Mouse (Mus musculus) MEL (cell line): ENCODE measurements around the gene Pnpla3. TPM values are rescaled to one million over a fixed set of nuclear protein-coding genes. Genes with fewer than 3 reads are reported as not detected.
A peak's percentile ranks its signal among the peaks of the same experiment; 100 is the strongest.

Source experiments
- DNase-seq: peaks from one replicate; pipeline ENCODE4 v3.0.0; 2011; ENCODE audit warnings: low read depth, low spot score
- H3K27ac ChIP-seq: 2 replicates; pipeline ENCODE4 v1.5.1; 2012; ENCODE audit warnings: low read depth, mild to moderate bottlenecking, control low read depth, low read length, moderate library complexity; ENCODE audit not compliant: control insufficient read depth
- H3K27me3 ChIP-seq, 2 experiments: fragments of 150-350 bp in 1 of 2; sonication (generic) in 1 of 2; 2 replicates each; pipeline ENCODE4 v1.6.1; 2012; ENCODE audit warnings: low read length in 2 of 2, mild to moderate bottlenecking in 2 of 2, improper control_type of control experiment in 1 of 2, moderate library complexity in 1 of 2; ENCODE audit not compliant: insufficient read depth in 2 of 2, control insufficient read depth in 1 of 2
- H3K36me3 ChIP-seq, 2 experiments: 2 replicates each; pipeline ENCODE4 v1.6.1; 2012 to 2014; ENCODE audit warnings: low read length in 2 of 2, improper control_type of control experiment in 1 of 2, inconsistent platforms in 1 of 2, mild to moderate bottlenecking in 1 of 2; ENCODE audit not compliant: insufficient read depth in 2 of 2, control insufficient read depth in 1 of 2
- H3K4me1 ChIP-seq, 2 experiments: fragments of 150-350 bp in 1 of 2; sonication (generic) in 1 of 2; 2 replicates each; pipeline ENCODE4 v1.6.1; 2012; ENCODE audit warnings: low read length in 2 of 2, improper control_type of control experiment in 1 of 2, mild to moderate bottlenecking in 1 of 2; ENCODE audit not compliant: insufficient read depth in 2 of 2, control insufficient read depth in 1 of 2
- H3K4me3 ChIP-seq, 2 experiments: fragments of 150-350 bp in 1 of 2; sonication (generic) in 1 of 2; 2 replicates each; pipeline ENCODE4 v1.5.1; 2012; ENCODE audit warnings: low read depth in 2 of 2, low read length in 2 of 2, mild to moderate bottlenecking in 2 of 2, moderate library complexity in 2 of 2, control low read depth in 1 of 2, improper control_type of control experiment in 1 of 2; ENCODE audit not compliant: control insufficient read depth in 1 of 2, insufficient read depth in 1 of 2
- H3K79me2 ChIP-seq: 2 replicates; pipeline ENCODE4 v1.6.1; 2012; ENCODE audit warnings: mild to moderate bottlenecking, low read length, moderate library complexity; ENCODE audit not compliant: control insufficient read depth, poor library complexity, insufficient read depth
- H3K9ac ChIP-seq: 2 replicates; pipeline ENCODE4 v1.6.1; 2012; ENCODE audit warnings: low read depth, mild to moderate bottlenecking, control low read depth, low read length, moderate library complexity; ENCODE audit not compliant: control insufficient read depth, poor library complexity, severe bottlenecking
- H3K9me3 ChIP-seq: fragments of 150-350 bp; sonication (generic); replicated peaks from 2 replicates; pipeline ENCODE4 v1.6.1; 2012; ENCODE audit warnings: mild to moderate bottlenecking, low read length, improper control_type of control experiment, moderate library complexity; ENCODE audit not compliant: insufficient read depth
- BHLHE40 ChIP-seq: IDR thresholded peaks from 2 replicates; pipeline ENCODE4 v1.6.1; 2012; ENCODE audit warnings: low read depth, mild to moderate bottlenecking, inconsistent platforms, low read length, improper control_type of control experiment, borderline replicate concordance
- CHD2 ChIP-seq: IDR thresholded peaks from 2 replicates; pipeline ENCODE4 v1.6.1; 2011; ENCODE audit warnings: low read length, improper control_type of control experiment
- GABPA ChIP-seq: IDR thresholded peaks from 2 replicates; pipeline ENCODE4 v1.6.1; 2012; ENCODE audit warnings: low read depth, mild to moderate bottlenecking, inconsistent platforms, low read length, improper control_type of control experiment, moderate library complexity
- GATA1 ChIP-seq: IDR thresholded peaks from 2 replicates; pipeline ENCODE4 v1.6.1; 2011; ENCODE audit warnings: low read depth, low read length, improper control_type of control experiment
- JUND ChIP-seq: IDR thresholded peaks from 2 replicates; pipeline ENCODE4 v1.6.1; 2011; ENCODE audit warnings: low read depth, mild to moderate bottlenecking, improper control_type of control experiment, low read length
- KAT2A ChIP-seq: conservative IDR thresholded peaks from 2 replicates; pipeline ENCODE4 v1.6.1; 2012; ENCODE audit warnings: low read depth, low read length, improper control_type of control experiment, inconsistent platforms
- MAZ ChIP-seq: IDR thresholded peaks from 2 replicates; pipeline ENCODE4 v1.6.1; 2012; ENCODE audit warnings: low read depth, mild to moderate bottlenecking, inconsistent platforms, low read length, improper control_type of control experiment
- MEF2A ChIP-seq: IDR thresholded peaks from 2 replicates; pipeline ENCODE4 v1.6.1; 2014; ENCODE audit warnings: low read depth, mild to moderate bottlenecking, inconsistent platforms, low read length, improper control_type of control experiment; ENCODE audit not compliant: poor library complexity, insufficient replicate concordance, severe bottlenecking; ENCODE audit errors: extremely low read depth
- POLR2AphosphoS2 ChIP-seq: IDR thresholded peaks from 2 replicates; pipeline ENCODE4 v1.6.1; 2011; ENCODE audit warnings: low read length, improper control_type of control experiment
- SIN3A ChIP-seq: IDR thresholded peaks from 2 replicates; pipeline ENCODE4 v1.6.1; 2012; ENCODE audit warnings: low read length, improper control_type of control experiment, inconsistent platforms
- SMC3 ChIP-seq: IDR thresholded peaks from 2 replicates; pipeline ENCODE4 v1.6.1; 2011; ENCODE audit warnings: low read depth, low read length, improper control_type of control experiment
- ZMIZ1 ChIP-seq: IDR thresholded peaks from 2 replicates; pipeline ENCODE4 v1.6.1; 2012; ENCODE audit warnings: low read depth, mild to moderate bottlenecking, inconsistent platforms, low read length, improper control_type of control experiment, moderate library complexity
- ZNF384 ChIP-seq: IDR thresholded peaks from 2 replicates; pipeline ENCODE4 v1.6.1; 2012; ENCODE audit warnings: low read depth, mild to moderate bottlenecking, inconsistent platforms, low read length, improper control_type of control experiment
- polyA plus RNA-seq, 2 experiments: library from polyadenylated mRNA; stranded (reverse) in 1 of 2; unstranded in 1 of 2; fragments of >175 nt in 1 of 2; fragments of >200 nt in 1 of 2; gene quantifications; 2 replicates each; pipeline versions ENCODE4 v1.2.1 to v1.2.4; 2012; ENCODE audit warnings: low replicate concordance in 2 of 2, low read depth in 1 of 2; ENCODE audit not compliant: insufficient read length in 2 of 2, insufficient read depth in 1 of 2, missing spikeins in 1 of 2
- total RNA-seq: library from RNA; depleted of rRNA; stranded (reverse); fragments of 300-350 nt; gene quantifications from 2 replicates; pipeline ENCODE4 v1.2.3, GENCODE M21; 2012

The Pnpla3 gene
- total and polyA plus RNA-seq, 3 experiments = not detected

DNA sequence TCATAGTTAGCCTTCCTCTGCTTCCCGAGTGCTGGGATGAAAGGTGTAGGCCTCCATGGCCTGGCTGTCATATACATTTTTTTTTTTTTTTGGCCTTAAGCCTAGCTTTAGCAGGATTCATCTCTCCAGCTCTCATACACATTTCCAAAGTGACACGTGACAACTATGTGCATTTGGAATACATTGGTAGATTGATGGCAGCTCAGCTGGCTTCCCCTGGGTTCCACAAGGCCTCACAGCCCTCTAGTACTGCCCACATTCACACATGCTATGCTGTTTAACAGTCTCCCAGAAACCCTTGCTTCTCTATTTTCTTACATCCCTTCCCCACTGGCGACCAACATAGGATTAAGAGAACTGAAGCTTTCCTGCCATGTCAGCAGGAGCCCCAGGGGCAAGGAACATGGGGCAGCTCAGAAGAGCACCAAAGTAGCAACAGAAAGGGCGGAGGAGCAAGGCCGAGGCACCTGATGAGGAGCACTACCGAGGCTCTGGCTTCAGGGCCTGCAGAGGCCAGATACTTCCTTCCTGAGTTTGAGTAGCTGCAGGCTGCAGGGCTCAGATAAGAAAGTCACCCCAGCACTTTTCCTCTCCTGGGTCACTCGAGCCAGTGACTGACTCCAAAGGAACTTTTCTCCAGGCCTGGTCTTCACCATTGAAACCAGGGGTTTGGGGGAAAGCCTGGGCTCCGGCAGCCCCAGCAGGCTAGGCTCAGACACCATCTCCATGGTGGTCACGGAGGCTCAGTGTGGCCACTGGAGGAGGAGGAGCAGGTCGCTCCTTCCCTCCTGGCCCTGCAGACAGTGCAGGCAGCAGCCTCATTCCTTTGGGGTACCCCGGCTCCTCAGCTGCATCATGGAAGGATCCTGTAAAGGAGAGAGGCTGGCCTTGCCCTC, 42.1 kb downstream of the Pnpla3 start (continued):
- TF ChIP-seq SIN3A (no peak; the same call in 1 of the 2 replicates), MAZ (0 out of 2 replicates have a peak, but pooled peaks have one; percentile 13), MEF2A (no peak)

DNA sequence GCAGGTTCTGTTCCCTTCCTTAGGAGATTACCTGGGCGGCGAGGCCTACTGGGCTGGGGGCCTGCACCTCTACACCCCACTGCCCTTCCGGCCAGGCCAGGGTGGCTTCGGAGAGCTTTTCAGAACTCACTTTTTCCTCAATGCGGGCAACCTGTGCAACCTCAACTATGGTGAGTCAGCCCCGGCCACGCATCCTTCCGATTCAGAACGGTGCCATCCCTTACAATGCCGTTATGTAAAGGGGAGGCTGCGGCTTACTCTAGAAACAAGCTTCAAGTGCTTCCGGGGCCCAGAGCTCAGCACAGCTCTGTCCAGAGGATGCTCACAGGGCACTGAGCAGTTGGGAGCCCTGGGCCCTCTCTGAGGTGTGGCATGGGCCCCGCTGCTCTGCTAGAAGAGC, 42.8 kb downstream of the Pnpla3 start:
- Histone ChIP-seq H3K9me3 (no peaks in the 10 kb centered on the region), H3K27ac (peak overlapping the region; percentile 74; the same call in 1 of the 2 replicates), H3K4me3 (no peak overlapping the region), H3K27me3 (no peaks in the 10 kb centered on the region), H3K4me1 (peaks cover 10 to 36% of the 10 kb centered on the region in 2 experiments), H3K9ac (no peak overlapping the region; the same call in 1 of the 2 replicates), H3K79me2 (no peaks in the 10 kb centered on the region), H3K36me3 (peaks cover 2 to 32% of the 10 kb centered on the region in 2 experiments; a peak in 3 of 4 replicates)
- TF ChIP-seq SMC3 = no peak
- TF ChIP-seq GATA1 = no peak
- no peak for TF ChIP-seq POLR2AphosphoS2
- TF ChIP-seq JUND = no peak
- TF ChIP-seq CHD2 = no peak
- TF ChIP-seq BHLHE40 = no peak
- DNase-seq = no peak

DNA sequence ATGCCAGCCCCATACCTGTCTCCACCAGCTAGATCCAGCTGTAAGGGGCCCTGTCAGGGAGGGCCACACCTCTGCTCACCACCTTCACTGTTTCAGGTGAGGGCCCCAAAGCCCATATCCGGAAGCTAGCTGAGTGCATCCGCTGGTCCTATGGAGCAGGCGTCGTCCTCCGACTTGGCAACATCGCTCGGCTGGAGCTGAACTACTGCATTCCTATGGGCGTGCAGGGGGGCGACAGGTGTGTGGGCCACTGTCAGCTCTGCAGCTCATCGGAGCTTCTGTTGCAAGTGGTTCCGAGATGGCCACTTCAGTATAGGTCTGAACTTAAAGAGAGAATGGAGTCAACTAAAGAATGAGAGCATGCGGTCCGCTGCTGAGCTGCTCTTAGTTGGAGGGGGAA, 43.3 kb downstream of the Pnpla3 start:
- no peak overlapping the region for H3K27ac ChIP-seq

More for the DNA sequence above, 43.3 kb downstream of the Pnpla3 start:
- peaks cover 10 to 36% of the 10 kb centered on the region in 2 experiments for H3K4me1 ChIP-seq
- no peak for TF ChIP-seq MAZ
- no peak for TF ChIP-seq ZMIZ1
- TF ChIP-seq SIN3A = no peak
- no peak for TF ChIP-seq ZNF384
- no peak for TF ChIP-seq GABPA
- TF ChIP-seq KAT2A = no peak
- TF ChIP-seq, all 39 proteins: peak for 0
- no peaks in the 10 kb centered on the region for H3K9me3 ChIP-seq
- no peak overlapping the region for H3K4me3 ChIP-seq
- no peaks in the 10 kb centered on the region for H3K79me2 ChIP-seq
- H3K27me3 ChIP-seq = no peaks in the 10 kb centered on the region
- peaks cover 2 to 32% of the 10 kb centered on the region in 2 experiments; a peak in 3 of 4 replicates for H3K36me3 ChIP-seq
- DNase-seq = no peak
- no peak overlapping the region for H3K9ac ChIP-seq
